Mouse (Mus musculus) neural tube, embryonic 10.5 days (tissue): Measurements from ENCODE around the gene Emc9.

Source experiments
- DNase-seq: peaks from one replicate; pipeline ENCODE4 v3.0.0-alpha.2; 2017; ENCODE audit warnings: low spot score; ENCODE audit errors: extremely low spot score

The Emc9 gene

DNA sequence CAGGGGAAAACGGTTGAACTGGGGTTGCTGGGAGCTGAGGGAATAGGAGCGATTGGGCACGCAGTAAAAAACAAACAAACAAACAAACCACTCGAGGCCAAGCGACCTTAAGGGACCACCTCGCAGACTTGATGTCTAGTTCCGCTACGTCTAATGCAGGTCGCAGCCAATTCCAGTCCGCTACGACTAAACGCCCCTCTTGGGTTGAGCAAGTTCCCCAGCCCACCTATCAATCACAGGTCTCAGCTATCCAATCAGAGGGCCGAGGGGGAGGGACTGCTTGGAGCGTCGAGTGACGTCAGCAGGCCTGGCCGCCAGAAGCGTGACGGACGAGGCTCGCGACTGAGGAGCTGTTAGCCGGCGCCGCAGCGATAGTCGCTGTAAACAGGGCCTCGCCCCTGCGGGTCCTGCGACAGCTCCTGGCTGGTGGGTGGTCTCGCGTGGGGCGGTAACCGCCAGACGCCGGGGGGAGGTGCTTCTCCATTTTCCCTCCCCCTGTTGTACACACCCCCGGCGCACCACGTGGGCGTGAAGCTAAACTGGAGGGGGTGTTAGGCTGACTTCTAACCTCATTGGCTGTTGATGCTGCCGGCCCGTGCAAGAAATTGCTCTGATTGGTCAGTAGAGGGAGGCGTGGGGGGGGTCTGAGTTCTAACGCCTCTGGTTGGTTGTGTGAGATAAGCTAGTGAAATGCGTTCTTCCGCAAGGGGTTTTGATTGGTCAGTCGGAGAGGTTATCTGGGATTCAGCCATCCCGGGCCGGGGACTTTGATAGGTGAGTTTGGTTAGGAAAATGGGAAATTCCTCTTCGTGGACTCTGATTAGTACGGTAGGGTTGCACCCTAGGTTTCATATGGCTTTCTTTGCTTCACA, 24.7 kb downstream of the Emc9 start, which contains the start of gene A730061H03Rik:
Gene A730061H03Rik, minus strand, starts transcription at position 205 of the 872 bp plus-strand sequence.
- peak; percentile 98 for DNase-seq

DNA sequence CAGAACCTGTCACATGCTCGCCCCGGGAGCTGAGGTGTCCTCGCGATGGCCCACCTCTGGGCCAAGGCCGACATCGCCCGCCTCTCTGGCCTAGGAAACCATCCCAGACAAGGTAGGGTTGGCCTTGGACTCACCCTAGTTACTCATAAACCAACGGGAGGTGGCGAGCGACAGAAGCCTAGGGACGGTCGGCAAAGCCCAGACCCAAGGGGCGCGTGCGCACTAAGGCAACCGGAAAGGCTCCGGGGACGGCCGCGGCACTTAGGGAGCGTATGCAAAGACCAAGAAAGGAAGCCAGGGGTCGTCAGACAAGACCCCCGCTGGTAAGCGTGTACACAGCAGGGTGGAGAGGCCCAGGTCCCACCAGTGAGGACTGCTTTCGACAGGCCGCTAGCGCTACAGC, 25.3 kb downstream of the Emc9 start, which contains the start of gene Dcaf11:
Gene Dcaf11, plus strand, starts transcription at position 208 of the 403 bp plus-strand sequence.
- peak; percentile 93 for DNase-seq

- DNase-seq = no peak
These were observed 26.2 kb downstream of the Emc9 start for GRCm38 (mm10) chr14:55558740-55559448.

- no peak for DNase-seq
These were observed 27.5 kb downstream of the Emc9 start for GRCm38 (mm10) chr14:55557587-55557986.

- DNase-seq = peak; percentile 61
These were observed 28.1 kb downstream of the Emc9 start for GRCm38 (mm10) chr14:55557003-55557402.

DNA sequence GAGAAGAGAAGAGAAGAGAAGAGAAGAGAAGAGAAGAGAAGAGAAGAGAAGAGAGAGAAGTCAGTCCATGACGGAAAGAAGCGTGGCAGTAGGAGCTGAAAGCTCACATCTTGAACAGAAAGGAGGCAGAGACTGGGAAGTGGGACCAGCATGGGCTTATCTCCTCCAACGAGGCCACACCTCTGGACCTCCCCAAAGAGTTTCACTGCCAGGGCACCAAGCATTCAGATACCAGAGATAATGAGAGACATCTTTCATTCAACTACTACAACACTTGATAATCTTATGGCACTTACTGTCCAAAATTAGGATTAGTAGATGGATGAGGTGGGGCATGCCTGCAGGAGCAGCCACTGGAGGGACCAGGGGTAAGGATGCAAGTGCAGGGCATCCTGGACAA, 29.3 kb downstream of the Emc9 start:
- no peak for DNase-seq

GRCm38 (mm10) chr14:55554635-55555034, 30.5 kb downstream of the Emc9 start:
- no peak for DNase-seq

- no peak for DNase-seq
These were observed 33.3 kb downstream of the Emc9 start for GRCm38 (mm10) chr14:55551794-55552193.

GRCm38 (mm10) chr14:55551347-55551746, 33.8 kb downstream of the Emc9 start:
- DNase-seq = no peak

DNA sequence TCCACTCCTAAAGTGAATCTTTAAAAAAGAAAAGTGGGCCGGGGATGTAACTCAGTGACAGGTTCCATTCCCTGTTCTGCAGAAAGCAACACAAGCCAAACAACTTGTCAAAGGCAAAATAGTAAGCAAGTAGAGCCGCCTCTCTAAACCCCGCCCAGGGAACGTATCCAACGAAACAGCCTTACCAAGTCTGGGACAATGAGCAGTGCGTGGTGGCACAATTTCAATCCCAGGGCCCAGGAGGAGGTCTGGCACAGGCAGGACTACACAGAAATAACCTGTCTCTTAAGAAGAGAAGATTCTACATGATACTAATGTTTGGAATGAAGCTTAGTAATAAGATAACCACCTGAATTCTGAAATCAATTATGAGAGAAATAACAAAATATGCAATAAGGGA, 34.9 kb downstream of the Emc9 start:
- DNase-seq = no peak

GRCm38 (mm10) chr14:55544334-55544733, 40.8 kb downstream of the Emc9 start:
- DNase-seq = no peak

DNA sequence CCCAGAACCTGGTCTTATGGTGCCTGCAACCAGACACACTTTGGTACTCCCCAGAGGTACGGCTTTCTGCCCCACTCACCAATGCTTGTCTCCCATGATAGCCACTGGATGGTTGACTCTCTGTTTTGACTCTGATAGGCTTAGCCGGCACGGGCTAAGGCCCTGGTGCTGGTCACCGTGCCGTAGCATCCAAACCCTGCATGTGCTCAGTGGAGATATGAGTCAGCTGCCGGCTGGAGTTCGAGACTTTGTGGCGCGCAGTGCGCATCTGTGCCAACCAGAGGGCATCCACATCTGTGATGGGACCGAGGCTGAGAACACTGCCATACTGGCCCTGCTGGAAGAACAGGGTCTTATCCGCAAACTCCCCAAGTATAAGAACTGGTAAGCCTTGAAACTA, 42.8 kb downstream of the Emc9 start:
- DNase-seq = no peak

- peak; percentile 47 for DNase-seq
These were observed 44.2 kb downstream of the Emc9 start for GRCm38 (mm10) chr14:55540787-55541321.

- DNase-seq = peak; percentile 83
These were observed 44.9 kb downstream of the Emc9 start, which contains the start of gene Pck2 for GRCm38 (mm10) chr14:55540067-55540786. Gene Pck2 (plus strand): TSS chr14:55540266.

DNA sequence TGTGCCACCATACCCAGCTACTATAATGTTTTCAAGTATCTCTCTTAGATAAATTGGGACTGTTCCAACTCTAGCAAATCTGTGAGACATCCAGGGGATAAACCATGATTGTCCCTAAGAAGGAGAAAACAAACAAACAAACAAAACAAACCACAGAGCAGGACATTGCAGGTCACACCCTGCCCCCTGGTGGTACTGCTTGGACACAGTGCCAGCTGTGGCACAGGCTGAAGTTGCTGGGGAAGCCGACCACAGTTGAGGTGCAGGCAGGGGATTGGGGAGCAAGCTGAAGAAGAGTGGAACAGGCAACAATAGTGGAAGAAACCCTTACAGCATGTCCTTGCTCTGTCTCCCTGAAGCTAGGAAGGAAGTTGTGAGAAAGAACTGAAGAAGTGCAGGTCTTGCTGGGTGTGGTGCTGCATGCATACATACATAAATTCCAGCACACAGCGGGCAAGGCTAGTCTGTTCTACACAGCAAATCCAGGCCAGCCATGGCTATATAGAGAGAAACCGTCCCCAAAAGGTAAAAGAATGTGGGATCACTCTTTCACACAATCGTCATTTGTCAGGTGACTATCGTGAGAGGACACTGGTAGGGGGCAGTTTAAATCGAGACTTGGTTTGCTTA, 48.9 kb downstream of the Emc9 start:
- peak; percentile 30 for DNase-seq
